Mouse (Mus musculus) limb, embryonic 14.5 days (tissue): ENCODE results near the gene Cxcr4. TPM values are rescaled to one million over a fixed set of nuclear protein-coding genes. Genes with fewer than 3 reads are reported as not detected.
"Not testable (repeated sequence)": the region's sequence is repeated elsewhere in the genome, so short reads cannot be mapped to it uniquely, and the experiment has no call there.

Experiments
- ATAC-seq: fragments of 200-750 bp; cut with Nextera tagmentation; 2 replicates; pipeline ENCODE4 v1.8.0; 2017; ENCODE audit warnings: low read depth, moderate number of reproducible peaks, moderate TSS enrichment; ENCODE audit not compliant: low FRiP score
- DNase-seq: peaks from one replicate; pipeline ENCODE4 v3.0.0-alpha.2; 2015; ENCODE audit warnings: low spot score
- H3K27ac ChIP-seq: fragments of 300-500 bp; sonication (generic); replicated peaks from 2 replicates; pipeline ENCODE4 v1.5.1; 2014; ENCODE audit warnings: low read depth, mild to moderate bottlenecking, low read length, moderate library complexity, mixed read lengths
- H3K27me3 ChIP-seq: fragments of 300-500 bp; sonication (generic); 2 replicates; pipeline ENCODE4 v1.6.1; 2014; ENCODE audit warnings: low read length, mixed read lengths; ENCODE audit not compliant: control insufficient read depth, insufficient read depth
- H3K36me3 ChIP-seq: fragments of 300-500 bp; sonication (generic); 2 replicates; pipeline ENCODE4 v1.6.1; 2014; ENCODE audit warnings: mild to moderate bottlenecking, low read length, moderate library complexity, mixed read lengths; ENCODE audit not compliant: control insufficient read depth, insufficient read depth
- H3K4me1 ChIP-seq: fragments of 300-500 bp; sonication (generic); 2 replicates; pipeline ENCODE4 v1.6.1; 2014; ENCODE audit warnings: antibody characterized with exemption, low read length, mixed read lengths; ENCODE audit not compliant: control insufficient read depth, insufficient read depth
- H3K4me2 ChIP-seq: fragments of 300-500 bp; sonication (generic); replicated peaks from 2 replicates; pipeline ENCODE4 v1.6.1; 2014; ENCODE audit warnings: low read depth, mild to moderate bottlenecking, low read length, moderate library complexity; ENCODE audit not compliant: severe bottlenecking
- H3K4me3 ChIP-seq: fragments of 300-500 bp; sonication (generic); replicated peaks from 2 replicates; pipeline ENCODE4 v1.5.1; 2014; ENCODE audit warnings: low read length
- H3K9ac ChIP-seq: fragments of 300-500 bp; sonication (generic); 2 replicates; pipeline ENCODE4 v1.6.1; 2014; ENCODE audit warnings: mild to moderate bottlenecking, low read depth, low read length, moderate library complexity; ENCODE audit not compliant: severe bottlenecking
- H3K9me3 ChIP-seq: fragments of 300-500 bp; sonication (generic); 2 replicates; pipeline ENCODE4 v1.6.1; 2016; ENCODE audit warnings: low read length; ENCODE audit not compliant: control insufficient read depth
- POLR2A ChIP-seq: fragments of 200-500 bp; IDR thresholded peaks from 2 replicates; pipeline ENCODE4 v1.8.0; 2012; ENCODE audit warnings: inconsistent platforms, mild to moderate bottlenecking, moderate library complexity, borderline replicate concordance; ENCODE audit not compliant: insufficient read depth, insufficient read length; ENCODE audit errors: extremely low read depth
- WGBS: fragments of 180-500 bp; shearing (Covaris S2); extraction: QIAGEN DNeasy Blood & Tissue Kit; methylation state at CpG from one replicate; pipeline ENCODE4 v1.1.7; 2014; 5-methylcytosine and 5-hydroxymethylcytosine counted together
- polyA plus RNA-seq, 2 experiments: library from polyadenylated mRNA; depleted of rRNA in 1 of 2; stranded (reverse) in 1 of 2; unstranded in 1 of 2; fragments of >200 nt; fragmentation: Nextera tagmentation in 1 of 2; extraction: Ambion mirVana in 1 of 2; gene quantifications; 2 replicates each; pipeline versions ENCODE4 v1.2.1 to v1.2.3; 2012 to 2014

Gene Cxcr4
- polyA plus RNA-seq, 2 experiments = 2.9 to 28.6 TPM

DNA sequence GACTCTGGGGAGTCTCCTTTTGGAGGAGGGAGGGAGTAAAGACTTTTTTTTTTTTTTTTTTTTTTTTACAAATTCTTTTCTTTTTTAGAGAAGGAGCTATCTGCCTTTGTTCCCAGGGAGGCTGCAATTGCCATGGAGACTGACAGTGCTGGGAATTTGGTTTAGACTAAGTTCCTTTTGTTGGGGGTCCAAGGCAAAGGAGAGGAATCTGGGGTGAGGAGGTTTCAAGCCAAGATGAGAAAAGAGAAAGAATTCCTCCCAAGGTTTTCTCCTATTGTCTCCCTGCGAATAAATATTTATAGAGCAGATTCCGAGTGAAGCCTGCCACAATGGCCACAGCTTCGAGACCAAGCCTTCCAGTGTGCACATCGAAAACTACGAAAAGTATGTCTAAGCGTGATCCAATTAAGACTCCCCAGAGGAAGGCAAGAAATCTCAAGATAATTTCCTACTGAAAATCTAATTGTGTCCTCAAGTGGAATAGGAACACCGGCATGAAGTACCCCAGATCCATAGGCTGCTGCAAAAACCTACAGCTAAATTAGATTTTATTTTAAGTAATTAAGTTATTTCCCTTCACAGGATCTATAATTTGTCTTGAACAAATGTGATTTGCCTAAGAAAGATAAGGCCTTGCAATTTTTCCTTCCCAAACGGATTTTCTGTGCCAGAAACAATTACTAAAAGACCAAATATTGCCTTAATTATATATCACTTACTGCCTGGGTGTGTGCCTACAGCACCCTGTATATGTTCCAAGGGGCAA is 5.7 kb downstream of the Cxcr4 start:
- H3K36me3 ChIP-seq = no peaks in the 10 kb centered on the region
- no peak for TF ChIP-seq POLR2A
- no peak for DNase-seq
- WGBS = 74% methylated on average over 8 of the region's 8 CpGs
- H3K4me3 ChIP-seq = no peak overlapping the region
- peaks cover 20% of the 10 kb centered on the region for H3K27me3 ChIP-seq
- no peak overlapping the region for H3K4me2 ChIP-seq
- no peak overlapping the region for H3K9ac ChIP-seq
- ATAC-seq = no peak
- H3K27ac ChIP-seq = no peak overlapping the region
- peaks cover 5% of the 10 kb centered on the region; the same call in 1 of the 2 replicates for H3K4me1 ChIP-seq
- no peaks in the 10 kb centered on the region for H3K9me3 ChIP-seq

DNA sequence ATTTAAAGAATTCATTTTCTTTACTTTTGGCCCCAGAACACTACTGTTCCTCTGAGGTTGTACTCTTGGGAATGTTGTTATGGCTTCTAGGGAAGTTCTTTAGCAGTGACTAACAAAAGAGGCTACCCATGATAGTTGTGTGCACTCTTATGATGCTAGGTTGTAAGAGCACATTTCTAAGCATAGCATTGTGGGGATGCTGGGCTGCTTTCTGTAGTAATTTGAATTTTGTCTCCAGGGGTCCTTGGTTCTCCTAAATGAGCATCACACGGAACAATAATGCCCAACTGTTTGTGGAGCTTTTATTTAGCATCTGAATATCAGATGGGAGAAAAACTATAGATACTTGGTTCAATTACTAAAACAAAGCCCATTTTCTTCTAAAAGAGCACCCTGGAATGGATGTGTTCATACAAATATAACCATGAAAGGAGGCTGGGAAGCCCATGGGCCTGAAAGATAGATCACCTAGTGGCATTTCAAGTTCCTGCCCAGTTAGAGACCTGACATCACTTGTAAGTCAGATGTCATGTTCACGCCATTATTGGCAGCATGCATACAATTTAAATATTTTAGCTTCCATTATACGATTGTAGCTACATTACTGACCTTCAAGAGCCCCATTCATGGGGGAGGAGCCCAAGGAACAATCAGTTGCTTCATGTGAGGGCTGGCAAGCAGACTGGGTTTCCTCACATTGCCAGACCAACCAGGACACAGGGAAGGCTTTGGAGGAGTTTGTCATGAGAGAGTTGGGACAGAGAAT is 6.5 kb downstream of the Cxcr4 start:
- WGBS = 66% methylated on average over 3 of the region's 3 CpGs

DNA sequence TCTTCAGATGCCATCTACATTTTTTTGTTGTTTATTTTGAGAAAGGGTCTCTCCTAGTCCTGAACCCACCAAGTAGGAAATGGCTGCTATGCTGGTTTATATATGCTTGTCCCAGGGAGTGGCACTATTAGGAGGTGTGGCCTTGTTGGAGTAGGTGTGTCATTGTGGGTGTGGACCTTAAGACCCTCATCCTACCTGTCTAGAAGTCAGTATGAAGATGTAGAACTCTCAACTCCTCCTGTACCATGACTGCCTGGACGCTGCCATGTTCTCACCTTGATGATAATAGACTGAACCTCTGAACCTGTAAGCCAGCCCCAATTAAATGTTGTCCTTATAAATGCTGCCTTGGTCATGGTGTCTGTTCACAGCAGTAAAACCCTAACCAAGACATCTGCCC is 7.4 kb downstream of the Cxcr4 start:
- not testable (repeated sequence) for H3K9me3 ChIP-seq, H3K4me1 ChIP-seq, H3K27me3 ChIP-seq, H3K27ac ChIP-seq, H3K4me2 ChIP-seq, H3K9ac ChIP-seq, ATAC-seq, H3K36me3 ChIP-seq, DNase-seq, H3K4me3 ChIP-seq
- WGBS = 95% methylated on average over 1 of the region's 1 CpGs

More for the DNA sequence above, 6.5 kb downstream of the Cxcr4 start:
- Histone ChIP-seq H3K27me3 (peaks cover 12% of the 10 kb centered on the region), H3K4me2 (no peak overlapping the region), H3K4me3 (no peak overlapping the region), H3K36me3 (no peaks in the 10 kb centered on the region), H3K9ac (no peak overlapping the region), H3K4me1 (peaks cover 1% of the 10 kb centered on the region; the same call in 1 of the 2 replicates), H3K9me3 (no peaks in the 10 kb centered on the region), H3K27ac (no peak overlapping the region)
- ATAC-seq (no peak), DNase-seq (no peak)
- TF ChIP-seq POLR2A = no peak

GRCm38 (mm10) chr1:128583279-128583872 is 8.7 kb downstream of the Cxcr4 start:
- DNase-seq (no peak), ATAC-seq (no peak)
- Histone ChIP-seq H3K4me2 (no peak overlapping the region), H3K9me3 (no peaks in the 10 kb centered on the region), H3K27ac (no peak overlapping the region), H3K27me3 (no peaks in the 10 kb centered on the region), H3K36me3 (no peaks in the 10 kb centered on the region), H3K4me1 (no peaks in the 10 kb centered on the region), H3K4me3 (no peak overlapping the region), H3K9ac (no peak overlapping the region)
- TF ChIP-seq POLR2A = no peak
- 35% methylated on average over 6 of the region's 6 CpGs for WGBS

DNA sequence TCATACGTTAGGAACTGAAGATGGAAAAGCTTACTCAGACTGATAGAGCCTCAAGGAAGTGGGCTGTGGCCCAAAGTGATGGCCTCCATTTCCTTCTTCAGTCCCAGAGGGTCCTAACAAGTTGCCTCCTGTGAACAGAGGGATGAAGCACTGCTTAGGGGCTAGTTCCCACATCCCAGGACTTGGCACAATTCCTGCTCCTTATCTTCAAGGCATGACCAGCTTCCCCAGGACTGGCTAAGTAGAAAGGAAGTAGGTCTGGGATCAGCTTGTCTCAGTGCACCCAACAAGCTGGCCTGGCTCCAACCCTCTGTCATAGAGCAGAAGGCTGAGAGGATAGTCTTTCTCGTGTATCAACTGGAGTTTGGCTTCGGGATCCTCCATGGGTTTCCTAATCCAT is 11.8 kb downstream of the Cxcr4 start:
- no peak overlapping the region for H3K27ac ChIP-seq
- H3K4me2 ChIP-seq = no peak overlapping the region
- no peak for TF ChIP-seq POLR2A
- no peak overlapping the region for H3K4me3 ChIP-seq
- ATAC-seq (no peak), DNase-seq (no peak)
- whole genome bisulfite sequencing = 83% methylated on average over 3 of the region's 3 CpGs
- no peaks in the 10 kb centered on the region for H3K36me3 ChIP-seq
- no peaks in the 10 kb centered on the region for H3K9me3 ChIP-seq
- H3K9ac ChIP-seq = no peak overlapping the region
- no peaks in the 10 kb centered on the region for H3K27me3 ChIP-seq
- H3K4me1 ChIP-seq = no peaks in the 10 kb centered on the region
